Mouse (Mus musculus) bone marrow macrophage, adult 2 months (primary cell): ENCODE results near the gene Myadml2.

ENCODE experiments used
- CTCF ChIP-seq: IDR thresholded peaks from 2 replicates; pipeline ENCODE4 v1.5.1; 2012; ENCODE audit warnings: low read depth, mild to moderate bottlenecking, low read length, moderate library complexity
- POLR2A ChIP-seq: IDR thresholded peaks from 2 replicates; pipeline ENCODE4 v1.6.1; 2012; ENCODE audit warnings: mild to moderate bottlenecking, low read depth, low read length, borderline replicate concordance

GRCm38 (mm10) chr11:120676951-120677350 lies 29.0 kb upstream of the Myadml2 start:
- TF ChIP-seq CTCF: no peak
- no peak for TF ChIP-seq POLR2A
